Mouse (Mus musculus) limb, embryonic 11.5 days (tissue): ENCODE measurements at regions not wholly inside any gene's neighbourhood (a gene's known extent, or its start where the extent isn't known, plus 50 kb on each side); places are given as distances from the start of the nearest gene placed in this dataset.
A peak's percentile ranks its signal among the peaks of the same experiment; 100 is the strongest.

Experiments used
- ATAC-seq: fragments of 200-750 bp; cut with Nextera tagmentation; 2 replicates; pipeline ENCODE4 v1.8.0; 2017; ENCODE audit warnings: low read depth; ENCODE audit not compliant: insufficient number of reproducible peaks, low FRiP score, low TSS enrichment
- DNase-seq: peaks from one replicate; pipeline ENCODE4 v3.0.0-alpha.2; 2015; ENCODE audit warnings: low spot score
- H3K27ac ChIP-seq: fragments of 300-500 bp; sonication (generic); replicated peaks from 2 replicates; pipeline ENCODE4 v1.5.1; 2014; ENCODE audit warnings: low read depth, mild to moderate bottlenecking, low read length
- H3K27me3 ChIP-seq: fragments of 300-500 bp; sonication (generic); 2 replicates; pipeline ENCODE4 v1.6.1; 2014; ENCODE audit warnings: mild to moderate bottlenecking, low read length, mixed read lengths; ENCODE audit not compliant: control insufficient read depth, insufficient read depth
- H3K36me3 ChIP-seq: fragments of 300-500 bp; sonication (generic); 2 replicates; pipeline ENCODE4 v1.6.1; 2014; ENCODE audit warnings: mild to moderate bottlenecking, low read length, moderate library complexity, mixed read lengths; ENCODE audit not compliant: control insufficient read depth, insufficient read depth
- H3K4me1 ChIP-seq: fragments of 300-500 bp; sonication (generic); 2 replicates; pipeline ENCODE4 v1.6.1; 2014; ENCODE audit warnings: low read length, mixed read lengths; ENCODE audit not compliant: control insufficient read depth, insufficient read depth
- H3K4me2 ChIP-seq: fragments of 300-500 bp; sonication (generic); 2 replicates; pipeline ENCODE4 v1.6.1; 2014; ENCODE audit warnings: low read depth, mild to moderate bottlenecking, moderate library complexity; ENCODE audit not compliant: severe bottlenecking
- H3K4me3 ChIP-seq: fragments of 300-500 bp; sonication (generic); 2 replicates; pipeline ENCODE4 v1.5.1; 2014; ENCODE audit warnings: low read depth, low read length
- H3K9ac ChIP-seq: fragments of 300-500 bp; sonication (generic); 2 replicates; pipeline ENCODE4 v1.6.1; 2014; ENCODE audit warnings: mild to moderate bottlenecking, low read length
- H3K9me3 ChIP-seq: fragments of 300-500 bp; sonication (generic); 2 replicates; pipeline ENCODE4 v1.6.1; 2016; ENCODE audit warnings: low read length; ENCODE audit not compliant: control insufficient read depth
- WGBS: fragments of 180-500 bp; shearing (Covaris S2); extraction: QIAGEN DNeasy Blood & Tissue Kit; methylation state at CpG from one replicate; pipeline ENCODE4 v1.1.7; 2014; 5-methylcytosine and 5-hydroxymethylcytosine counted together

DNA sequence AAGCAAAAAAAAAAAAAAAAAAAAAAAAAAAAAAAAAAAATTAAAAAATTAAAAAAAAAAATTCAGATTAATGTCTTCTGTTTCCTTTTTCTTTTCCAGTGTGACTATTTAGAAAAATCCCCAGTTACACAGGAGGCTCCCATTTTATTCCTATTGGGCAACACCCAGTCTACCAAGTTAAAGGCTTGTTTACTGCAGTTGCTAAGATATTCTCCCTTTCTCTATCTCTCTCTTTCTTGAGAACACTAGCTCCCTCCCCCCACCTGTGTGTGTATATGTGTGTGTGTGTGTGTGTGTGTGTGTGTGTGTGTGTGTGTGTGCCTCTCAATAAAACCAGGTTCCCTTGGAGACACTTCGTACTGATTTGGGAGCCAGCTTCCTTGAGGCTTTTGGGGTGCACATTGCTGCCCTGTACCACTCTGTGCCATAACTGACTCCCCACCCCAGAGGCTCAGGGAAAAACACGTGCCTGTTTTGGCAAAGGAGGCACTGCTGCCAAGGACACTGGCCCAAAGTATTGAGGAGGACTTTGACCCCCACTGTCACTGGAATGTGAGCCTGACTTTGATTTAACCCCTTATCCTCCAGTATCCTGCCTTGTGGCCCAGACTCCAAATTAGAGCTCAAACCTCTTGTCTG is 50.3 kb downstream of the Anapc15-ps start:
- H3K27ac ChIP-seq, result no peak overlapping the region

DNA sequence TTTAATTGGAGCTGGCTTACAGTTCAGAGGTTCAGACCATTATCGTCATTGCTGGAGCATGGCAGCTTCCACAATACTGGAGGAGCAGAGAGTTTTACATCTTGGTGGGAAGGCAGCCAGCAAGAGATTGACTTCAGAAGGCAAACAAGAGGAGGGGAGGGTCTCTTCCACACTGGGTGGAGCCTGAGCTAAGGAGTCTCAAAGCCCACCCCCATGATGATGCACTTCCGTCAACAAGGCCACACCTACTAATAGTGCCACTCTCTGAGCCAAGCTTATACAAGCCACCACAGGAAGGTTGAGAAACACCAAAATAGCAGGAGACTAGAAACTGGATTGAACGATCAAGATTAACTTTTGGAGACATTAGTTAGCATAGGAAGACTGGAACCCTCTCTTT is 52.5 kb downstream of the Anapc15-ps start:
- Histone ChIP-seq H3K27me3 (no peaks in the 10 kb centered on the region), H3K9me3 (no peaks in the 10 kb centered on the region), H3K4me3 (no peak overlapping the region), H3K27ac (no peak overlapping the region), H3K4me1 (no peaks in the 10 kb centered on the region), H3K36me3 (no peaks in the 10 kb centered on the region), H3K4me2 (no peak overlapping the region), H3K9ac (no peak overlapping the region)
- WGBS, result 89% methylated on average over 3 of the region's 3 CpGs
- ATAC-seq (0 out of 2 replicates have a peak, but pooled peaks have one; percentile 39), DNase-seq (no peak)

More for the DNA sequence above, 50.3 kb downstream of the Anapc15-ps start:
- Histone ChIP-seq H3K36me3 (no peaks in the 10 kb centered on the region), H3K4me1 (no peaks in the 10 kb centered on the region), H3K4me2 (no peak overlapping the region), H3K4me3 (no peak overlapping the region), H3K9me3 (no peaks in the 10 kb centered on the region), H3K9ac (no peak overlapping the region), H3K27me3 (no peaks in the 10 kb centered on the region)
- ATAC-seq (no peak; the same call in 1 of the 2 replicates), DNase-seq (no peak)
- 19% methylated on average over 2 of the region's 2 CpGs for WGBS

DNA sequence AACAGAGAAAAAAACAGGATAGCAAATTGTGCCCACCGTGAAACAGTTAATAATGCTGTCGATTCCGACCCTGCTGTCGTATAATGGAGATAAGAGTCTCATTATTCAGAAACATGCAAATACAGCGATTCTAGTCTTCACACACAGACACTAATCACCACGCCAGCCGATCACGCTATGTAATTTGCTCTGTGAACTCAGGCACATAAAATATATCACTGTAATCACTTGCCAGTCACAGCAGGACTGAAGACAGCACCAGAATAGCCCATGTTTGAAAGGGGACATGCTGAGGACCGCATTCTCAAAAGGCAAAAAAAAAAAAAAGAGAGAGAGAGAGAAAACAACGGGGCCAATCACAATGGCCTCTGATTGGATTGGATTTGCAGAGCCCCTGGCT is 53.6 kb downstream of the Anapc15-ps start:
- Histone ChIP-seq H3K9ac (no peak overlapping the region), H3K27me3 (no peaks in the 10 kb centered on the region), H3K4me2 (no peak overlapping the region), H3K27ac (no peak overlapping the region), H3K4me3 (no peak overlapping the region), H3K4me1 (no peaks in the 10 kb centered on the region), H3K36me3 (no peaks in the 10 kb centered on the region), H3K9me3 (no peaks in the 10 kb centered on the region)
- 57% methylated on average over 10 of the region's 10 CpGs for WGBS
- no peak for DNase-seq
- ATAC-seq, result no peak

DNA sequence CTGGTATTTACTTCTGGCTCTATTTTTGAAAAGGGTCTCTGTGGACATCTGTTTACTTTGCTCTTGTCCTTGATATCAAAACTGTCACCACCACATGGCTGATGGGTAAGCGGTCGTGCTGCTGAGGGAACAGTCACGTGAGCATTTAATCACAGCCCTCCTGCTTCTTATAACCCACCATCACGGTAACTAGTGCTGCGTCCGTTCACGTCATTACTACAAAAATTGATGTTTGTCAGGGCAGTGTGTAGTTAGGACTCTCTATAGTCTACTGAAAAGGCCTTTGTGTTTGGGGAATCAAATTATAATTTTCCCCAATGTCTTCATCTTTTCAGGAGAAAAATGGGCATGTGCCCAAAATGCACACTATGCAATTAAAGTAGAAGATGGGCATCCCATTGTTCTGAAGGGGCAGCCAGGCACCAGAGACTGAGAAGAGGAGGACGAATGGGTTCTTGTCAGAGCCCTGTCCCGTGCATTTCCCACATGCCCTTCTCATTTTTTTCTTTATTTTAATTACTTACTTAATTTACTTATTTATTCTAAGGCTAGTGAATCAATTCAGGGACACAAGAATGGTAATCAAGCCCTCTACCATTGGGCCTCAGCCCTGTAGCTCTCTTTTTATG is 54.6 kb upstream of the Nudt4 start:
- Histone ChIP-seq H3K9me3 (no peaks in the 10 kb centered on the region), H3K4me2 (no peak overlapping the region), H3K27ac (no peak overlapping the region), H3K27me3 (no peaks in the 10 kb centered on the region), H3K4me1 (no peaks in the 10 kb centered on the region), H3K4me3 (no peak overlapping the region), H3K36me3 (no peaks in the 10 kb centered on the region), H3K9ac (no peak overlapping the region)
- ATAC-seq (no peak), DNase-seq (no peak)
- WGBS, result 86% methylated on average over 9 of the region's 9 CpGs

DNA sequence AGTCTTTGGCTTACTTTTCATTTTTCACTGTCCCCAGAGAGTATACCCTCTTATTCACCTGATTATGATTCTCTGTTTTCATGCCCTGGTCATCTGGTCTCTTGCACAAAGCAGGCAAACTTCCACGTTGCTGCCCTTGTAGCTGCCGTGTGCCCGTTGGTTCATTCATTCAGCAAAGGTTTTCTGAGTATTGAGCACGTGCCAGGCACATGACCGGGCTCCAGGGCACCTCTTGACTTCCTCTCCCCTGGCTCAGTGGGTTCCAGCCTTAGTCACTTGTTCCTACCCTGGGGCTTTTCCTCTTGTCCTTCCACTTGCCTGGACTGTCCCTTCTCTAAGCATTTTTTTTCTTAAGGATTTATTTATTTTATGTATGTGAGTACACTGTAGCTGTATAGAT is 52.9 kb upstream of the Nudt4 start:
- ATAC-seq (no peak), DNase-seq (no peak)
- Histone ChIP-seq H3K4me3 (no peak overlapping the region), H3K27ac (no peak overlapping the region), H3K4me2 (no peak overlapping the region), H3K4me1 (no peaks in the 10 kb centered on the region), H3K9me3 (no peaks in the 10 kb centered on the region), H3K9ac (no peak overlapping the region), H3K27me3 (no peaks in the 10 kb centered on the region), H3K36me3 (no peaks in the 10 kb centered on the region)
- 91% methylated on average over 5 of the region's 5 CpGs for WGBS

DNA sequence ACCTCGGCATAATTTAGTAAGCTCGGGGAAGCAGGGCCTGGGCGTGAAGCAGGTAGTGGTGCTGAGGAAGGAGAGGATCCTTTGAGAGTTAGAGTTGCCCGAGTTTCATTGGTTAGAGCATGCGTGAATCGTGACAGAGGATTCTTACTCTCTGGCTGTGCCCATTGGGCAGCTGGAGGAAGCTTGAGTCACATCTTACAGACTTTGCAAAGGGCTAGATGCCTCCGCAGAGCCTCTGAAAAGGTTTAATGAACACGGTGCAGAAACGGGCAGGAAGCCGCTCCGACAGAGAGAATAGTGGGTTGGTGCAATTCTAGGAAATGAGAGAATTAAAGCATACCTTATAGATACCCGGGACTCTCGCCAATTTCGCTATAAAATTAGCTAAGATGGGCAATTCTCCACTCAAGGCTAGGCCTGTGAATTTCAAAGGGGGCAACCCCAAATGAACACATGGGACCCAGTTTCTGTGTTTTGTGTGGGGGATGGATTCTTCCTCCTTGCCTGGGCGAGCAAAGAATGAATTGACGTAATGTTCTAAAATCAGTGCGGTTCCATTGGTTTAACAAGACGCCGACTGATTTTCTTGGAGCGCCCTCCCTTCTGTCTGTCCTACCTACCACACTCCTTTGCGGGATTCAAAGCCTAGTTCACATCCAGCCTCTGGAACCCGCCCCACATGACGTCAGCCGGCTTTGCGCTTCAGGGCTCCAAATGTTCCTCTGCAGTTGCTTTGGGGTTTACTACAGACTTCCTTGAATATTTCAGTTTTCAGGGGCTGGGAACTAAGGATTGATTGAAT is 52.1 kb upstream of the Nudt4 start:
- ATAC-seq (no peak), DNase-seq (no peak)
- Histone ChIP-seq H3K9ac (no peak overlapping the region), H3K4me3 (no peak overlapping the region), H3K4me2 (no peak overlapping the region), H3K27ac (no peak overlapping the region), H3K36me3 (no peaks in the 10 kb centered on the region), H3K9me3 (no peaks in the 10 kb centered on the region), H3K27me3 (no peaks in the 10 kb centered on the region), H3K4me1 (no peaks in the 10 kb centered on the region)
- 75% methylated on average over 25 of the region's 25 CpGs for WGBS
